In the genomic region with DNA sequence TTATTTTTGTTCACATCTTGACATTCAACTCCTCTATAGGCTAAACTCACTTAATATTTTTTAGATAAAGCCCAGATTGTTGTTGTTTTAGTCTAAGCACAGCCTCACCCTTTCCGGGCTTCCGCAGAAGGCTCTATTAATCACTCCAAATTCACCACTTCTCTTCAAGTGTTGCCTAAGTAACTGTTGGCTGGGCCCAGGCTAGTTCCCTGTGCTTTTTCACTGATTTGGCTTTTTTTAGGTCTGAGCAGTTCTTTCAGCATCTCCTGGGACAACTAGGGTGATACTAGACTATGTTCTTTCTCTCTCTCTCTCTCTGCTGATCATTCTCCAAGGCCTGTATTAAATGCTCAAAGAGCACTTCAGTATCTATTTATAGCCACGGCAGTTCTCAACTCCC, we compare ENCODE assay signal across 8 mouse cellular contexts.
DNase-seq lines count a peak whose midpoint lies in the region; ATAC-seq lines count a peak whose summit lies in the region.

No protein-coding gene starts in this region.

- no peak overlapping the region for H3K4me3 ChIP-seq in forebrain, embryonic 12.5 days (replicated peaks)

- H3K27me3 ChIP-seq in forebrain, embryonic 12.5 days, result no peaks in the 10 kb centered on the region

- no peaks in the 10 kb centered on the region for H3K4me1 ChIP-seq in forebrain, embryonic 12.5 days

- ATAC-seq in forebrain, embryonic 12.5 days (ENCODE audit: low FRiP score), result no peak

- DNase-seq in adrenal gland, adult 2 months, result peak; percentile 6
- no peak for DNase-seq in adrenal gland, postnatal 25 days
- DNase-seq in kidney, adult 9 months, result peak; percentile 8
- no peak for DNase-seq in kidney, adult 11 months
- peak; percentile 24 for DNase-seq in brain, embryonic 18.5 days (ENCODE audit: low read depth, low spot score)
- DNase-seq in layer of hippocampus, adult 9-11 months, result peak; percentile 31
- no peak for DNase-seq in testis, postnatal 14 days (ENCODE audit: low spot score)

- no peaks in the 10 kb centered on the region for H3K36me3 ChIP-seq in forebrain, embryonic 12.5 days (replicated peaks)

- no peak overlapping the region for H3K9ac ChIP-seq in forebrain, embryonic 12.5 days

- 88% methylated on average over 3 of the region's 3 CpGs for WGBS in forebrain, embryonic 12.5 days

- H3K4me2 ChIP-seq in forebrain, embryonic 12.5 days, result no peak overlapping the region

- H3K27ac ChIP-seq in forebrain, embryonic 12.5 days, result no peak overlapping the region

- H3K9me3 ChIP-seq in forebrain, embryonic 12.5 days, result no peaks in the 10 kb centered on the region

Comparison
In these comparisons a context has a peak if more than half of its experiments do, and no peak if none do; other contexts are left out.
1. DNase-seq: peak in adrenal gland, adult 2 months (single experiment), kidney, adult 9 months (single experiment), brain, embryonic 18.5 days (single experiment) and layer of hippocampus, adult 9-11 months (single experiment); none in adrenal gland, postnatal 25 days (single experiment), kidney, adult 11 months (single experiment) and testis, postnatal 14 days (single experiment).